Mouse (Mus musculus) v-Abl transformed pro-B cells (cell line): ENCODE measurements at regions not wholly inside any gene's neighbourhood (a gene's known extent, or its start where the extent isn't known, plus 50 kb on each side); places are given as distances from the start of the nearest gene placed in this dataset.
"Not testable (repeated sequence)": the region's sequence is repeated elsewhere in the genome, so short reads cannot be mapped to it uniquely, and the experiment has no call there.

Experiments
- in situ Hi-C, 2 experiments: fragments of 400-800 bp; cut with MboI; formaldehyde crosslinking; loops; one replicate each; pipeline ENCODE4 v1.15.1; 2025; ENCODE audit not compliant: unreplicated experiment in 2 of 2

DNA sequence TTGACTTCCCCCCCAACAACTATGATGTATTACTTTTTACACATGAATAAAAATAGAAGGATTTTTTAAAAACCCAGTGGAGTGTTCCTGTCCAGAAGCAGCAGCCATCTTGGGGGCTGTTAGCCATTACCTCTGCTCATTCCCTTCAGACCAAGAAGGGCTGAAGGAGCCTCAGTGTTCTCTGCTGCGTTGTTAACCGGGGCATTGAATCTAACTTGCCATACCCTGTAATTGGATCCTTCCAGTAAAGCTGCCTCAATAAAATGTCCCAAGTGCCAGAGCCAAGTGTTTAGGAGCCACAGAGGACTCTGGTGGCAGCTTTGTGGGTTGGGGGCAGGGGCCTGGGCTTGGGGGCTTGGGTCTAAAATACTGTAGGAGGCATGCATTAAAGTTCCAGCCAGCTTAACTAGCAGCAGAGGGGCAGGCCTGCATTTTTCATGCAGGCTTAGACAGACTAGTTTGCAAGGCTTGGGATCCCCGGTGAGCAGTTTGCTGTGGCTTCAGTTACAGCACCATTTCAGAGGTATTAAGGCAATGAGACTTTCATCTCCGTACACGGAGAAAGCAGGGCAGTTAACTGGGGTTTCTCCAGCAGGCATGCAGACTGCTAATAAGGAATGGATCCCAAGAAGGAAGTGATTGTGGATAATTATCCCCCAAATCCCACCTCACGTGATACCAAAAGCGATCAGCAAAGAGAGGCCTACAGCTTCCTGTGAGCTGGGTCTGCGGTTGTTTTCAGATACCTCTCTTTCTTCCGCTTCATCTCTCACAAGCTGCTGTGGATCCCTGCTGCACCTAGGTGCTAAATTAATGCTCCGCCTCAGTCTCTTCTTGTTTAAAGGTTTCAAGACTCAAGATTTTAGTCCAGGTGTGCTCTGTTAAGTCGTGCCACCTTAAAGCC is 462.4 kb upstream of the Clint1 start:
- in situ Hi-C loops = loop anchor here in 1 of 2 experiments (5.0 kb wide), 1 partner anchor 37 kb away; no protein-coding TSS in a partner anchor

GRCm38 (mm10) chr11:45396009-45396408 is 455.8 kb upstream of the Clint1 start:
- in situ Hi-C loops = loop anchor here in 1 of 2 experiments (5.0 kb wide), 1 partner anchor 36 kb away; no protein-coding TSS in a partner anchor

- in situ Hi-C loops = loop anchor here in 1 of 2 experiments (5.0 kb wide), 1 partner anchor 34 kb away; no protein-coding TSS in a partner anchor
Measured at GRCm38 (mm10) chr11:45398188-45398587, 453.7 kb upstream of the Clint1 start.

GRCm38 (mm10) chr11:45404377-45405029 is 447.3 kb upstream of the Clint1 start:
- in situ Hi-C loops = no loop called here

- in situ Hi-C loops = not testable (repeated sequence)
Measured at GRCm38 (mm10) chr11:45424066-45424465, 427.8 kb upstream of the Clint1 start.

DNA sequence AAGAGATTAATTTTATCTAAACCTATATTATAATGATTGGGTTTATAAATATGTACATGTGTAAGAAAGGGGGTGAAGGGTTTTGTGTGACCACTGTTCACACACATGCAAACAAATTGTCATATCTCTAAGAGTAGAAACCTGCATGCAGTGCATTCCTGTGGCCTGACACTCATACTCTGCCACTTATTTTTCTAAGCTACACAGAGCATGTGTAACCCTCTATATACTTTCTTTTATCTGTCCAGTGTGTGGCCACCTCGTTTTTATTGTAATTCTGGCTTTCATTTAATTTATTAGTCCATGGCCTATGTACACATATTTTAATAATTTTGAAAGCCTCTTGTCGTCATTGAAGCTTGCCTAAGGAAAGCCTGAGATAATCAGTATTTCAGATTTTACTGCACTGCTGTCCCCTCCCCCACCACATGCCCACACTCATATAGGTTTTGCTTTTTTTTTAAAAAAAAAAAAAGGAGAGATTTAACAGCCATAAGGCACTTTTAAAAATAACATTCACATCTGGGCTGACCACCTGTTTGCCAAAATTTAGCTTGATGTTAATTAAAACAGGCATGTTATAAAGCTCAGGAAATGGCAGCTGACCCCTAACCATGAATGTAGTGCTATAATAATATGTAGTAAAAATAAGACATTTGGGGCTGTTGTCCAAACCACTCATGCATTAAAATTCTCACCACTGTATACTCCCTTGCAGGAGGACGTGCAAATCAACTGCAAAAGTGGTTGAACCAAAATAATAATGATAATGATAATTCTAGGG is 410.7 kb upstream of the Clint1 start:
- in situ Hi-C loops = loop anchor here (5.0 to 10.0 kb wide), 5 partner anchors 94 to 826 kb away; partner anchors contain the start of gene Ebf1 (in 1 of the 2)

- in situ Hi-C loops = loop anchor here (5.0 to 10.0 kb wide), 5 partner anchors 76 to 832 kb away; partner anchors contain the start of gene Ebf1 (in 2 of the 2)
Measured at GRCm38 (mm10) chr11:45446512-45446911, 405.3 kb upstream of the Clint1 start.

DNA sequence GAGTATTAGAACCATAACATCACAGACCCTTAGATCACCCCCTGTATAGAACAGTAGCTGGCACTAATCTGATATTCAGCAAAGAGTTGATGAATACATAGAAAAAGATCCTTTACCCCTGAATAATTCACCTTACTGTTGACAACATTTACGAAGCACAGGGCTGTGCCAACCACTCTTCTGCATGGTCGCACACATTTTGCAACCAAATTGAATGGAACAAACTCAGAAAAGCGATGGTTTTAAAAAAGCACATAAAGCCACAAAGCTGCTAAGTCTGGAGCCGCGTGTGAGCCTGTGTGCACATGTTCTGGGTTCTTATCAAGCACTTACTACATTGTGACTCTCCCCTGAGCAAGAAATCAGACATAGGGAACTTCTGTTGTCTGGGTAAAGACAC is 397.6 kb upstream of the Clint1 start:
- in situ Hi-C loops = no loop called here

- in situ Hi-C loops = loop anchor here in 1 of 2 experiments (5.0 kb wide), 1 partner anchor 62 kb away; no protein-coding TSS in a partner anchor
Measured at GRCm38 (mm10) chr11:45454933-45455332, 396.9 kb upstream of the Clint1 start.

GRCm38 (mm10) chr11:45456724-45457123 is 395.1 kb upstream of the Clint1 start:
- in situ Hi-C loops = loop anchor here in 1 of 2 experiments (5.0 kb wide), 1 partner anchor 61 kb away; no protein-coding TSS in a partner anchor

- in situ Hi-C loops = loop anchor here in 1 of 2 experiments (5.0 kb wide), 1 partner anchor 60 kb away; no protein-coding TSS in a partner anchor
Measured at GRCm38 (mm10) chr11:45457597-45457996, 394.3 kb upstream of the Clint1 start.

DNA sequence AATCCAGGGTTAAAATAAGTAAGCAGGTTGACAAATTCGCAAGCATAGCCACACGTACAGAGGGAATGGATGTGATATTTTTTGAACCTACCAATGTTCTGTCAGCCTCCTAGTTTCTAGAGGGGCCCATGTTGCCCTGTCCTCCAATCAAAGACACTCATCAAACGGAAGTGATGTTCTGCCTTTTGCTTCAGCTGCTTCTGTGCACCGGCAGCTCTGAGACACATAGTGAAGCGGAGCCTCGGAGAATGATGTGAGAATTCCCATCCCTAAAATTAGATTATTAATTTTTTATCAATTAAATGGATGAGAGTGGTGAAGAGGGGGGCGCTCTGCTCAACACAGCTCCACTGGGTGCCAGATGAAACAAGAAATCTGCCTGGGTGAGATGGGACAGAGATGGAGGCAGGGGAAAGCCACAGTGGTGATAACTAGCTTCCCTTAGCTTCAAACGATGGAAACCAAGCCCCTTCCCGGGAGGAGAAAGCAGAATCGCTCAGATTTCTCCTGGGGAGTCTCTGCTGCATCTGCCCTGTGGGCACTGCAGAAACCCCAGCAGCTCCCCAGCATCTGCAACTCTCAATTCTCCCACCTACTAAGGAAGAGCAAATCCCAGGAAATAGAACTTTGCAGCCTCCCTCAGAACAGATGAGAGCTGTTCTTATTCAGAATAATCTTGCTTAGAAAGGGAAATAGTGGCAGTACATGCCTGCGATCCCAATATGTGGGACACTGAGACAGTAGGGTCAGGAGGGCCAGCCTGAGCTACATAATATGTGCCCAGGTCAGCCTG is 391.7 kb upstream of the Clint1 start:
- in situ Hi-C loops = loop anchor here in 1 of 2 experiments (5.0 kb wide), 1 partner anchor 57 kb away; no protein-coding TSS in a partner anchor

GRCm38 (mm10) chr11:45464501-45464900 is 387.4 kb upstream of the Clint1 start:
- in situ Hi-C loops = no loop called here

DNA sequence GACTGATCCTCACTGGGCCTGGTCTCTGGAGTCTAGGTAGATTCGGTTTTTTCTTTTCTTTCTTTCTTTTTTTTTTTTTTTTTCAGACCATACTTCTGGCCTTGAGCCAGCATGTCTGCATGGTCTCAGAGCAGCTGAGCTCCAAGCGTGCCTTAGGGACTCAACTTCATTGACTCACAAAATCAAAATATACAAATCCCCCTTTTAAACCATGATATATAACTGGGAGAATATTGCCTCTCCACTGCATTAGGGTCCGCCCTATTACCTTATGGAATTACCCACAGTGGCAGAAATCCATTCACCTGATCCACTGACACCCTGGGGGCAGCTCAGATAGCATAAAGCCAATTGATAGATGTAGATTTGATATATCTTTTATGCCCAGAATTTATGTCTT is 385.5 kb upstream of the Clint1 start:
- in situ Hi-C loops = no loop called here

GRCm38 (mm10) chr11:45472171-45472570 is 379.7 kb upstream of the Clint1 start:
- in situ Hi-C loops = no loop called here

GRCm38 (mm10) chr11:45476917-45477316 is 374.9 kb upstream of the Clint1 start:
- in situ Hi-C loops = no loop called here

- in situ Hi-C loops = no loop called here
Measured at GRCm38 (mm10) chr11:45485950-45486349, 365.9 kb upstream of the Clint1 start.

- in situ Hi-C loops = no loop called here
Measured at GRCm38 (mm10) chr11:45491021-45491967, 360.6 kb upstream of the Clint1 start.
